Mouse (Mus musculus): Measurements from ENCODE around the gene Lipe. TPM values are rescaled to one million over a fixed set of nuclear protein-coding genes. Genes with fewer than 3 reads are reported as not detected.

Lipe gene
- polyA plus RNA-seq, 1 experiment, result 0.22 TPM

DNA sequence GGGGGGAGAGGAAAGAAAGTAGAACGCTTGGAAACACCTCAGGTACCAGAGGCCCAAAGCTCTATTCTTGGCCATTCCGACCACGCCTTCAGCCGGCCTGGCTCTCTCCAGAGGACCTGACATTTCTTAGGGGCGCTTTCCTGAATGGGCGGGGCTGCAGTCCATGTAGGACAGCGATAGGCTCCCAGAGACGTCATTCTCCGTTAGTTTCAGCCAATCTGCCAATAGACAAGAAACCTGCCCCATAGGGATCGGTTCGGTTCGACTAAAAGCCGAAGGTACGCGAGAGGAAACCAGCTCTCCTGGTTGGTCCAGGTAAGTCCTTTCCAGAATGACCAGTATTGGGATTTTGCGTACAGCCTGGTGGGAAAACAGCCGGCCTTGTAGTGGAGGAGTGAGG, 22.0 kb downstream of the Lipe start:
- Histone ChIP-seq H3K36me3 (ENCODE audit: control insufficient read depth) (no peaks in the 10 kb centered on the region), H3K9me3 (ENCODE audit: control insufficient read depth, low read length) (no peaks in the 10 kb centered on the region), H3K4me3 (replicated peaks) (peak overlapping the region; percentile 46), H3K27me3 (ENCODE audit: control insufficient read depth) (0 out of 2 replicates have a peak, but pooled peaks cover 2% of the 10 kb centered on the region), H3K4me1 (ENCODE audit: control insufficient read depth) (peaks cover 27% of the 10 kb centered on the region)
- TF ChIP-seq TAL1 (IDR thresholded peaks at IDR 0.05; ENCODE audit: low read length) (no peak), GATA1 (IDR thresholded peaks at IDR 0.05; ENCODE audit: low read length) (no peak)

DNA sequence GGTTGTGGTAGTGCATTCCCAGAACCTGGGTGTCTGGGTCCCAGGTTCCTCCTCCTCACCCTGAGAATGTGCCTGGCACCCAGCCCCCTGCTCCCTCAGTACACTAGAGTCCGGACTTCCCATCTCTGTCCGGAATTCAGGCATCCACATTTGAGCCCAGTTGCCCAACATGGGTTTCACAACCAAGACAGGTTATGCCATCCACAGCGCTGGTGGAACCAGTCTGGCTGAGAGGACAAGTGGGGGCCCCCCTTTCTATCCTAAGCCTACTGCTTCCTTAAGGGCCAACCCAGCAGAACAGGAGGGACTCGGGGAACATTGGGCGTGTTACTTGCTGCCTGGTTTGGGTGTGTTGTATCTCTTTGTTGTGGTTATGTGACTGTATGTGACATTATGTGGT, 26.1 kb downstream of the Lipe start:
- H3K4me3 ChIP-seq (replicated peaks), result no peak overlapping the region
- H3K9me3 ChIP-seq (ENCODE audit: control insufficient read depth, low read length), result no peaks in the 10 kb centered on the region
- TF ChIP-seq TAL1 (IDR thresholded peaks at IDR 0.05; ENCODE audit: low read length), result no peak
- no peak for TF ChIP-seq GATA1 (IDR thresholded peaks at IDR 0.05; ENCODE audit: low read length)
- H3K4me1 ChIP-seq (ENCODE audit: control insufficient read depth), result peaks cover 9% of the 10 kb centered on the region
- no peaks in the 10 kb centered on the region for H3K36me3 ChIP-seq (ENCODE audit: control insufficient read depth)
- peaks cover 25% of the 10 kb centered on the region for H3K27me3 ChIP-seq (ENCODE audit: control insufficient read depth)

DNA sequence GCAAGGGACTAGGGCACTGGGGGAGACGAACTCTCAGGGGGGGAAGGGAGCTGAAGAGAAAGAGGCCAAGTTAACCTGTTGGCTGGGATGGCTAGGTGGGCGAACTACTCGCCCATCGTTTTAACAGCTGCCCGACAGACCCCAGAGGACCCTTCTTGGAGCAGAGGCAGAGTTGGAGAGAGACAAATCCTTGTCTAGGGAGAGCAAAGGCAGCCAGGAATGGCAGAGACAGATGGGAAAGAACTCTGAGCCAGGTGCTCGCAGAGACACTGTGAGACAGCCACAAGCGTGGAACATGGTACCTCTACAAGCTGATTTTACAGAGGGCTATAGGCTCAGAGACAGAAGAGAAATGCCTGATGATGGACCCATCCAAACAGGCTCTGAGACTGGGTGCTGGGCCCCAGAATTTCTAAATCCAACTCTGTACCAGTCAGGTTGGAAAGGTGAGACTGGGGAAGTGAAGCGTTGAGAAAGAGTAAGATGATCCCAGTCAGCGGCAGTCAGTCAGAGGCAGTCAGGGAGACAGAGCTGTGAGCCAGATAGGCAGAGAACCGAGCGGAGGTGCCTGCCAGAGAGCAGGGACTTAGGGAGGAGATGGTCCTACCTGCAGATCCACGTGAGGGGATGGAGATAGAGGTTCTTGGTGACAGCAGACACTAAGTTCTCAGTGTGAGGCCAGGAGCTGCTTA, 29.3 kb downstream of the Lipe start, which contains the start of gene Cnfn:
Gene Cnfn (minus strand): TSS at position 667 of the 692 bp plus-strand sequence.
- Histone ChIP-seq H3K9me3 (ENCODE audit: control insufficient read depth, low read length) (no peaks in the 10 kb centered on the region), H3K27me3 (ENCODE audit: control insufficient read depth) (peaks cover 45% of the 10 kb centered on the region), H3K4me1 (ENCODE audit: control insufficient read depth) (no peaks in the 10 kb centered on the region), H3K36me3 (ENCODE audit: control insufficient read depth) (no peaks in the 10 kb centered on the region), H3K4me3 (replicated peaks) (no peak within 1 kb of the TSS)
- TF ChIP-seq TAL1 (IDR thresholded peaks at IDR 0.05; ENCODE audit: low read length) (no peak), GATA1 (IDR thresholded peaks at IDR 0.05; ENCODE audit: low read length) (no peak)

DNA sequence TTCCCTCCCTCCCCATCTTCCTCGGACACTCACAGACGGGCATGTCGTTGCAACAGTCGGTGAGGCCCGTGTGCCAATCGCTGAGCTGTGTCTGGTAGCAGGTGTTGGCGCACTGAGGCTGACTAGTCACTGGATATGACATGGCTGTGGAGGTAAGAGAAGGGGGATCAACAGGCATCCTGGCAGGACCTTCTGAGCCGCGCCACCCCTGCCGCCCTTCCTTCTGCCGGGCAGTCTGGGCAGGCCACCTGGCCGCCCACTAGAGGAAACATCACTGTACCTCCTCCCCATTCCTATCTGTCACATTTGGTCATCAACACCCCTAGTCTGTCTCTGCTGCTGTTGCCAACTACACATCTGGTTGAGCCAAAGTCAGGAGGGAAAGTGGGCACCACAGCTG, 30.2 kb downstream of the Lipe start:
- H3K27me3 ChIP-seq (ENCODE audit: control insufficient read depth), result peaks cover 45% of the 10 kb centered on the region
- no peaks in the 10 kb centered on the region for H3K4me1 ChIP-seq (ENCODE audit: control insufficient read depth)
- no peaks in the 10 kb centered on the region for H3K9me3 ChIP-seq (ENCODE audit: control insufficient read depth, low read length)
- TF ChIP-seq GATA1 (IDR thresholded peaks at IDR 0.05; ENCODE audit: low read length), result no peak
- no peak for TF ChIP-seq TAL1 (IDR thresholded peaks at IDR 0.05; ENCODE audit: low read length)
- no peak overlapping the region for H3K4me3 ChIP-seq (replicated peaks)
- H3K36me3 ChIP-seq (ENCODE audit: control insufficient read depth), result no peaks in the 10 kb centered on the region

DNA sequence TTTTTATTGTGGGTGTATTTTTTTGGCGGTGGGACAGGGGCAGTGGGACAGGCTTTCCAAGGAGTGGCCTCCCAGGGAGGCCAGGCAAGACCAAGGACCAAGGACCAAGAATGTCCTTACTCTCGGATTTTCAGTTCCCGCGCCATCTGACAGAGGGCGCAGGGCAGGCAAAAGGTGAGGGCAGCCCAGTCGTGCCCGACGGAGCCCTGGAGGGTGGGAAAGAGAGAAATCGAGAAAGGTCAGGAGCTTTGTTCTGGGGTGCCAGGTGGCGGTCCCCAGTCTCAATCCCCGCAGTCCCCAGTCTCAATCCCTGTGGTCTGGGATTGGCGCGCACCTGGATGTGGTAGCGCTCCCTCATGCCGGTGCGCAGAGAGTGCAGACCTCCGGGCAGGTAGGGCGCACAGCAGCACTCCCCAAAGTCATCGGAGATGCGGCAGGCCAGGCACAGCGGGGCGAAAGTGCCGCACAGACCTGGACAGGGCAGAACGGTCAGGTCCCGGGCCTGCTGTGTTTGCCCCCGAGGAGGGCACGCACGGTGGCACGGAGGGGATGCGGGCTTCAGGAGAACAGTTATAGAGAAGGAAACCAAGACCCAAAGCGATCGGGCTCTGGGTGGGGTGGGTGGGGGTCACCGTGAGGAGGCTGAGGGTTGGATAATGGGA, 30.7 kb downstream of the Lipe start:
- Histone ChIP-seq H3K36me3 (ENCODE audit: control insufficient read depth) (no peaks in the 10 kb centered on the region), H3K9me3 (ENCODE audit: control insufficient read depth, low read length) (no peaks in the 10 kb centered on the region), H3K4me1 (ENCODE audit: control insufficient read depth) (no peaks in the 10 kb centered on the region), H3K4me3 (replicated peaks) (no peak overlapping the region), H3K27me3 (ENCODE audit: control insufficient read depth) (peaks cover 45% of the 10 kb centered on the region)
- TF ChIP-seq TAL1 (IDR thresholded peaks at IDR 0.05; ENCODE audit: low read length) (no peak), GATA1 (IDR thresholded peaks at IDR 0.05; ENCODE audit: low read length) (no peak)

DNA sequence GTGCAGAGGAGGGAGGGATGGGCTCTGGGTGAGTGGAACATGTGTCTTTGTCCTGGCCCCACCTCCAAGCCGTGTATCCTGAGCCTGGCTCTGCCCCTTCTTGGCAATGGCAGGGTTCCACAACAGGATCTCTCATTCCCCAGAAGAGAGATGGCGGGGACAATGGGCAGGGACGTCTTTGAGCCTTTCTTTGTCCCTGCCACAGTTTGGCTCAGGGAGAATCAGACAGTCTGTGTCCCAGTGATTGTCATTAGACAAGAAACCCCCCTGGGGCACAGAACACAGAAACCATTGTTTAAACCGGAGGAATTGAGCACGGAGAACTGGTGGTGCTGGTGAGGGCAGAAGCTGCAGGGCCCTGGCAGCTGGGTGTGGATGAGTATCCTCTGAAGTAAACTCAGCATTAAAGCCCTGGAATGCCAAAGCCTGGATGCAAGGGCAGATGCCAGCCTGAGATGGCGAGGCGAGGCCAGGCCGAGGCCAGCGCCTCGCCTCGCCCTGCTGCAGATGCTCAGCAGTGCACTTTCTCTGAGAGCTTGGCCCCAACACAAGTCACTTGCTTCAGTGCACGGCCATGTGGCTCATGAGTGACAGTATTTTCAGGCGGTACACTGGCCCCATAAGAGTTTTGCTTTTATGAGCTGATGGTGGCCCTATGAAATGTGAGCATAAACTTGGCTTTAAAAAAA, 32.4 kb downstream of the Lipe start:
- Histone ChIP-seq H3K9me3 (ENCODE audit: control insufficient read depth, low read length) (no peaks in the 10 kb centered on the region), H3K4me1 (ENCODE audit: control insufficient read depth) (no peaks in the 10 kb centered on the region), H3K27me3 (ENCODE audit: control insufficient read depth) (peaks cover 45% of the 10 kb centered on the region), H3K36me3 (ENCODE audit: control insufficient read depth) (no peaks in the 10 kb centered on the region; the same call in 1 of the 2 replicates), H3K4me3 (replicated peaks) (no peak overlapping the region)
- TF ChIP-seq GATA1 (IDR thresholded peaks at IDR 0.05; ENCODE audit: low read length) (no peak), TAL1 (IDR thresholded peaks at IDR 0.05; ENCODE audit: low read length) (no peak)

DNA sequence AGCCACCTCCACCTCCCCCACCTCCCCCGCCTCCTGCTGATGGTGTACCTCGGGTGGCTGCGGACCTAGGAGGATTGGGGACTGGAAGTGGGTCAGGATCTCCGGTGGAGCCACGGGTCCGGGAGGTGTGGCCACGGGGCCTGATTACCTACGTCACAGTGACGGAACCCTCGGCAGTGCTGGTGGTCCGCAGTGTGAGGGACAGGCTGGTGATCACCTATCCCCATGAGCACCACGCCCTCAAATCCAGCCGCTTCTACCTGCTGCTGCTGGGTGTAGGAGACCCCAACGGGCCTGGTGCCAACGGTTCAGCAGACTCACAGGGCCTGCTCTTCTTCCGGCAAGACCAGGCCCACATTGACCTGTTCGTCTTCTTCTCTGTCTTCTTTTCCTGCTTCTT, 34.9 kb downstream of the Lipe start:
- no peak for TF ChIP-seq GATA1 (IDR thresholded peaks at IDR 0.05; ENCODE audit: low read length)
- TF ChIP-seq TAL1 (IDR thresholded peaks at IDR 0.05; ENCODE audit: low read length), result no peak
- Histone ChIP-seq H3K27me3 (ENCODE audit: control insufficient read depth) (peaks cover 31% of the 10 kb centered on the region), H3K9me3 (ENCODE audit: control insufficient read depth, low read length) (no peaks in the 10 kb centered on the region), H3K4me1 (ENCODE audit: control insufficient read depth) (no peaks in the 10 kb centered on the region), H3K4me3 (replicated peaks) (no peak overlapping the region), H3K36me3 (ENCODE audit: control insufficient read depth) (no peaks in the 10 kb centered on the region; the same call in 1 of the 2 replicates)

DNA sequence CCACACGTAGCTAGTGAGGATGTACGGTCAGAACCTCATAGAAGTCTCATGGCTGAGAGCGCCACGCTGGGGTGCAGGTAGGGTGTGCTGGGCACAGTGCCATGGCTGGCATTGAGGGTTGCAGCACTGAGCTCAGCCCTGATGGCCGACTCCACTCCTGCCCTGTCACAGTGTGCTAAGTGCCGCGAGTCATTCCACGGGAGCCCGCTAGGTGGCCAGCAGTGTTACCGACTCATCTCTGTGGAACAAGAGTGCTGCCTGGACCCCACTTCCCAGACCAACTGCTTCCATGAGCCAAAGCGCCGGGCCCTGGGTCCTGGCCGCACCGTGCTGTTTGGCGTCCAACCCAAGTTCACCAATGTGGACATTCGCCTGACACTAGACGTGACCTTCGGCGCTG, 35.4 kb downstream of the Lipe start:
- TF ChIP-seq TAL1 (IDR thresholded peaks at IDR 0.05; ENCODE audit: low read length) (no peak), GATA1 (IDR thresholded peaks at IDR 0.05; ENCODE audit: low read length) (no peak)
- H3K4me3 ChIP-seq (replicated peaks), result no peak overlapping the region
- no peaks in the 10 kb centered on the region for H3K4me1 ChIP-seq (ENCODE audit: control insufficient read depth)
- no peaks in the 10 kb centered on the region for H3K9me3 ChIP-seq (ENCODE audit: control insufficient read depth, low read length)
- H3K36me3 ChIP-seq (ENCODE audit: control insufficient read depth), result no peaks in the 10 kb centered on the region; the same call in 1 of the 2 replicates
- H3K27me3 ChIP-seq (ENCODE audit: control insufficient read depth), result peaks cover 27% of the 10 kb centered on the region

DNA sequence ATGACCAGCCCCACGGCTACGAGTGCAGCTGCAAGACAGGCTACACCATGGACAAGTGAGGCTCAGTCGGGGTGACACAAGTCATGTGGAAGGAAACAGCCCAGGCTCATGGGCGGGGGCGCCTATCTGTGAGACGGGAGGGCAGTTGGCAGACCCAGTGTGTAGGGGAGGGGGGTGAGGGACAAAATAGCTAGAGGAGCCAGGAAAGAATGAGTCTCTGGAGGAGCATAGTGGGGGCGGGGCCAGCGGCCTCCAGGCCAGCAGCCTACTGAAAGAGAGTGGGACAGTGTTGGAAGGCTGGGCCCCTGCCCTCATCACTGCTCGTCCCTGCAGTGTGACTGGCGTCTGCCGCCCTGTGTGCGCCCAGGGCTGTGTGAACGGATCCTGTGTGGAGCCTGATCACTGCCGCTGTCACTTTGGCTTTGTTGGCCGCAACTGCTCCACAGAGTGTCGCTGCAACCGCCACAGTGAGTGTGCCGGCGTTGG, 39.7 kb downstream of the Lipe start:
- Histone ChIP-seq H3K36me3 (ENCODE audit: control insufficient read depth) (no peaks in the 10 kb centered on the region; the same call in 1 of the 2 replicates), H3K4me1 (ENCODE audit: control insufficient read depth) (no peaks in the 10 kb centered on the region), H3K4me3 (replicated peaks) (no peak overlapping the region)

More for the DNA sequence above, 39.7 kb downstream of the Lipe start:
- TF ChIP-seq TAL1 (IDR thresholded peaks at IDR 0.05; ENCODE audit: low read length) (no peak), GATA1 (IDR thresholded peaks at IDR 0.05; ENCODE audit: low read length) (no peak)
- H3K9me3 ChIP-seq (ENCODE audit: control insufficient read depth, low read length), result no peaks in the 10 kb centered on the region
- no peaks in the 10 kb centered on the region for H3K27me3 ChIP-seq (ENCODE audit: control insufficient read depth)
